Mouse (Mus musculus) E14TG2a.4 (cell line): ENCODE measurements around the gene Upp2.

ENCODE experiments used
- CTCF ChIP-seq: conservative IDR thresholded peaks from 2 replicates; pipeline ENCODE4 v1.5.1; 2014; ENCODE audit warnings: low read length
- POU5F1 ChIP-seq: IDR thresholded peaks from 2 replicates; pipeline ENCODE4 v1.6.1; 2014; ENCODE audit warnings: low read length, borderline replicate concordance

- no peak for TF ChIP-seq CTCF
- no peak for TF ChIP-seq POU5F1
Measured at GRCm38 (mm10) chr2:58533521-58534001, 33.5 kb upstream of the Upp2 start.
